Mouse (Mus musculus) frontal cortex, adult 2 months (tissue): ENCODE measurements around the gene Trh. TPM values are rescaled to one million over a fixed set of nuclear protein-coding genes. Genes with fewer than 3 reads are reported as not detected.

Experiments used
- DNase-seq, 2 experiments: peaks; one replicate each; pipeline ENCODE4 v3.0.0; 2022; ENCODE audit warnings: low spot score in 1 of 2; ENCODE audit errors: extremely low spot score in 1 of 2
- polyA plus RNA-seq: library from polyadenylated mRNA; depleted of rRNA; stranded (reverse); fragments of >200 nt; gene quantifications from 2 replicates; pipeline ENCODE4 v1.2.3, GENCODE M21; 2012; rRNA removed

Trh gene
- 54.3 and 56.1 TPM in 2 replicates for polyA plus RNA-seq

DNA sequence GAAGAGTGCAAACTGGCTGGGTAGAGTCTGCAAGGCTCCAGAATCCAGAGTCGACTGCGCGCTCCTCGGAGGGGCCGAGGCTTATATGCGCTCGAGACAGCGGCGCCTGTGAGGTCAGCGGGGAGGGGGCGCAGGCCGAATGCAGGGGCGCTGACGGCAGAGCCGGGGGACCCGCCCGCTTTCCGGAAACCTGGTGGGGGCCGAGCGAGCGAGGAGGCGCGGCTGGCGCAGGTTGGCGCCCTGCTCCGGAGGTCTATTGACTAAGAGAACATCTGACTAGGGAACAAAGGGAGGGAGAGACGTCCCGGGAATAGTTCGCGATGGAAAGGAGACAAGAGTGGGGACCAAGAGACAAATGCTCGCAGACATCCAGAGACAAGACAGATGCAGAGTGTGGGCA lies at the start of gene Trh:
Gene Trh, minus strand, starts transcription at position 60 of the 400 bp plus-strand sequence.
- DNase-seq, result no peak

DNA sequence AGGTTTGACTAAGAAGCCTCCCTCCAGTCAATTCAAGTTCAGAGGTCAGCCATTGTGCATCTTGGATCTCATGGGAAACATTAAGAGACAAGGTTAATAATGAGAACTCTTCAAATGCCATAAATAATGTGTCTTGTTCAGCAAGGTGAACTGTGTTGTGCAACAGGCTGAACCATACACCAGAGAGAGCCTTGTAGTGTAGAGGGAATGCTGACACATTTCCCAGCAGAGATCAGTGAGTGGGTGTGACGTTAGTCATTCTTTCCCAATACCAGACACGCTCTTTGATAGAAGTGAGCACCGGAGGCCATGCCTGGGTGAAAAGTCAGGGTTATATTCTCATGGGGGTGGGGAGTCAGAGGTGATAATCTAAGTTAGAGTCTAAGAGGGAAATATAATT lies 46.4 kb upstream of the Trh start:
- DNase-seq, result no peak

DNA sequence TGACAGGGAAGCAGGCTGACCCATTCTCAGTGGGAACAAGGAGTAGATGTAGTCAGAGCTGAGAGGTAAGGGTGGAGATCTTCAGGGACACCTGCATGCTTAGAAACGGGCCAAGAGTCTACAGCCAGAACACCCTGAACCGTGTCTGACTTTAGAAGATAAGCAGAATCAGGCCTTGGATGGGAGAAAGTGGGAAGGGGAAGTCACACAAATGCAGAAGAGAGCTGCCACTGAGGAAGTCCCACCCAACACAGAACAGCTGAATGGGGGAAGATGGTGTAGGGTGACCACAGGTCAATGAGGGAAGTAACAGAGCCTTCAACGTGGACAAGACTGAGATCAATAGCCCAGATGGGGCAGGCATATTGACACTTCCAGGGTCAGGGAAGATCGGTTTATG lies 42.4 kb upstream of the Trh start:
- DNase-seq, result no peak

DNA sequence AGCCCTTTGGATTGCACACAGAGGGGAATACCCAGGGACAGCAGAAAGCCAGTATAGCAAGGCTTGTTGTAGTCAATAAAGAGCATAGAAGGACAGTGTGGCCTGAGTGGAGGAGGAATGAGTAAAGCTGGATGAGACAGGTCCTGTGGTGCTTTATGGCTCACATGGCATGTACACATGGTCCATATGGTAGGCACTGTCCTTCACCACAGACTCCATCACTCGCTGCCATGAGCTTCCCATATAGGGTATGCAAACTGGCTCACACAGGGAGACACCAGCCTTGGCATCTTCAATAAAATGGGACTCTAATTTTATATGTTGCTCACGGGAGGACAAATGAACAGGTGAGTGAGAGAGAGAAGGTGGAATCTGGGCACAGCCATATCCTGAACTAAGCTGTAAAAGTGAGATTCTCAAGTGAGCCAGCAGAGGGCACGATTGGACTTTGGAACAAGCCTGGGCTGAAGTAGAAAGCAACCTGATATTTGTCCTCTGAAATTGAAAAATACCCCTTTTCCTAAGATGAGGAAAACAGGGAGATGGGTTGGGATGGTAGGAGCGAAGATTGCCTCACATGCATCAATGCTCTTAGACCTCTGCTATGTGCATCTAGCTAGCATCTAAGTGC lies 41.9 kb upstream of the Trh start:
- DNase-seq, result peak; percentile 16 to 87

DNA sequence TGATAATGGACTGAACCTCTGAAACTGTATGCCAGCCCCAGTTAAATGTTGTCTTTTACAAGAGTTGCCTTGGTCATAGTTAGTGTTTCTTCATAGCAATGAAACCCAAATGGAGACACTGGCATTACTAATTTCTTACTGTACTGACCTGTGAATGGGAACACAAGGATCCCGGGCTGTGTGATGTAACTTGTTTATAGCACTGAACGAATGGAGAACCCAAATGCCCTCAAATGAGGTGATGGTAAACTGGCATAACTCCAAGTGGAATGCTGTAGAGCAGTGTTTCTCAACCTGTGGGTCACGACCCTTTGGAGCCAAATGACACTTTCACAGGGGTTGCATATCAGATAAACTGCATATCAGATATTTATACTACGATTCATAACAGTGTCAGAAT lies 41.1 kb upstream of the Trh start:
- no peak for DNase-seq

DNA sequence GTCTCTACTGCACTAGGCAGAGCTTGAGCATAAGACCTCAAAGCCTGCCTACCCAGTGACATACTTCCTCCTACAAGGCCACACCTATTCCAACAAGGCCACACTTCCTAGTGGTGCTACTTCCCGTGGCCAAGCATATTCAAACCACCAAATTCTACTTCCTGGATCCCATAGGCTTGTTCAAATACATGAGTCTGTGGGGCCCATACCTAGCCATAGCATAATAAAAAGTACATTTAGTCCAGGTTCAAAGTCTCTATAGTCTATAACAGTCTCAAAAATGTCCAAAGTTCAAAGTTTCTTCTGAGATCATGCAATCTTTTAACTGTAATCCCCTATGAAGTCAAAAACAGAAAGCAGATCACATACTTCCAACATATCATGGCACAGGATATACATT lies 32.7 kb upstream of the Trh start:
- DNase-seq, result no peak

DNA sequence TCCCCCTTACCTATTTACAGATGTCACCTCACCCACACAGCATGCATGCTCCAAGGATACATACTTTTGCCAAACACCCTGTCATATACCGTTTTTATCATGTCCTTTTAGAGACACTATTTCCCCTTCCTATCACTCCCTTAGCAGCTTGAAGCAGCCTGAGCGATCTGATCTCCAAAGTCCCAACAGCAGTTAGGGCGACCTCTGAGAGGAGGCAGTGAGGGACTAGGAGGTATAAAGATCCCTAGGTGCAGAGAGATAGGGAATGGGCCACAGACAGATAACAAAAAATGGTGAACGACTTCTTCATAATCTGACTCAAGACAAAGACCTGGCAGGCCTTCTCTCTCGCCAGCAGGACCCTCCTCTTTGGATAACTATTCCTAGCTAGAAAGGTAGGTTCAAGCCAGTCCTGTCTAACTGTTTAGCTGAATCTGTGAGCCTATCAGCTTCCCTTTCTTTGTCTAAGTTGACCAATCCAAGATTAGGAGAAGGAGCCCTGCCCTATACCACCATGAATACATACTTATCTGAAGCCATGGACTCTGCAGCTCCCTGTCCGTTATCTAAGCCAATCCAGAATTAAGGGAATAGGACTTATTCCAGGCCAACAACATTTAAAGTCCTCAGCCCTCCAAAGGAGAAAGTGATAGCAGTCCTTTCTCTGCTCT lies 29.3 kb upstream of the Trh start:
- no peak for DNase-seq

DNA sequence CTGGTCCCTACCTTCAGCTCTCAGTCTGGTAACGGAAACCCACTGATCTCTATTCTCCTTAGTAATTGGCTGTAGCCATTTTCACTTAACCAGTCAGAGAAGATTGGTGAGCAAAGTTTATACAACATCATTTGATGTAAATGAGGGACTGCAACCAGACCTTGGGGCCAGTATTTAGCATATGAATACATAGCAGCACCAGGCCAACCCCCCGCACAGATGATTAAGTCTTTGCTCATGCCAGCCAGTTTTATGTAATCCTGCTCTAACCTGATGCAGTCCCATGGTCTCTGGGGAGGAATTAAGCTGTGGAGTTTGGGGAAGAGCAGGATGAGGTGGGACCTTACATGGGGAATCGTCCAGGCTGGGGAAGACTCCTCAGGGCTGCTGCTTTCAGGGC lies 28.2 kb upstream of the Trh start:
- DNase-seq, result no peak

DNA sequence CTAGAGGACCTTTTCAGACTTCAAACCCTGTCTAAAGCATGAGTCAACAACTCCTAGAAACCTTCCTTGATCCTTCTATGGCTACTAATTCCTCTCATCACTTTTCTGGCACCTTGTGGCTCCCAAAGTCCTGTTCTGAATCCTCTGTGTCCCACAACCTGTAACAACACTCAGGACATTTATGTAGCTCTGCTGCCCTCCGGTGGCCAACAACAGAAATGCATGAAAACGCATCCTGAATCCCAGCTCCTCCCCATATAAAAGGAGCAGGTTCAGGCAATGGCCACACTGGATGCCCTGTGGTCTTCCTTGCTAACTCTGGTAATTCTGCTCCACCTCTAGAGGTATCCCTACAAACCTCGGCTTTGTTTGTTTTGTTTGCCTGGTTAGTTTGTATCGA lies 24.6 kb upstream of the Trh start:
- peak; percentile 31 to 86 for DNase-seq

DNA sequence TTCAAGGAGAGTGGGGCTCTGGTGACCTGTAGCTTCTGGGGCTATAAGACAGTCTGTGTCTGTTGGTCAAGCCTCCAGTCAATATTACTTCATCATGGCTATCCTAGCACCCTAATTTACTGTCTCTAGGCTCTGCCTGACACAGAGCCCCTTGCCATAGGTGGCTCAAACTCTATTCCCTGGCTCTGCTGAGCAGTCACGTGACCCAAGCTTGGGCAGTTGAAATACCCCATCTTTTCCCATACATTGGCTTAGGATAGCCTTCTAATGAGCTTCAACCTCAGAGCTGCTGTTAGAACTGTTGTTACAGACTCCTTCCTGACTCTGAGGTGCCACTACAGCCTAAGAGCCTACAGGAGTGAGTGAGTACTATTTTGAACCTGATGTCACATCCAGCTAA lies 23.6 kb upstream of the Trh start:
- DNase-seq, result no peak

DNA sequence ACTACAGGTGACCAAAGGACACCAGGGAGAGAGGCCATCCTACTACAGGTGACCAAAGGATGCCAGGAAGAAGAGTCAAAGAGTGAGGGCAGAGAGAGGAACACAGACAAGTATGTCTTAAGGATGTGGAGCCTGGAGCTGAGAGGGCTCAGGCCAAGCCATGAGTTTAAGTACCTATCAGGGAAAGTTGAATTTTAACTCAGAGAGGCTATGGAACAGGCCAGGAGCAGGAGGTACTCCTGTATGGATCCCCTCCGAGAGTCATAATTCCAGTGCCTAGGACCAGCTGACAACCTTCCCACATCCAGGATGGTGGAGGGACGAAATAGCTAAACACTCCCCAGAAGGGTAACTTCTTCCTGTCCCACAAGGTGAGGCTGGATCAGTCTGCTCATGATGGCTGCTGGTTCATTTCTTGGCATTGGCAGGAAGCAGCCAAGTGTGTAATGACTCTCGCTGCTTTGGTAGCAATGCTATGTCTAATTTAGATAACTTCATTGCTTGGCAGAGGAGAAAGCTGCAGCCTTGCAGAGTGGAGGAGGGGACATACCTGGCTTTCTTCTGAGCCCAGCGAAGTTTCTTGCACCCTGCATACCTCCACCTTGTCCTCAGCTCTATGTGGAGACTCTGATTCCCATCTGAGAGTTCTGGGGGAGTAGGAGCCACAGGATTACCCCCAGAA lies 16.9 kb upstream of the Trh start:
- no peak for DNase-seq

DNA sequence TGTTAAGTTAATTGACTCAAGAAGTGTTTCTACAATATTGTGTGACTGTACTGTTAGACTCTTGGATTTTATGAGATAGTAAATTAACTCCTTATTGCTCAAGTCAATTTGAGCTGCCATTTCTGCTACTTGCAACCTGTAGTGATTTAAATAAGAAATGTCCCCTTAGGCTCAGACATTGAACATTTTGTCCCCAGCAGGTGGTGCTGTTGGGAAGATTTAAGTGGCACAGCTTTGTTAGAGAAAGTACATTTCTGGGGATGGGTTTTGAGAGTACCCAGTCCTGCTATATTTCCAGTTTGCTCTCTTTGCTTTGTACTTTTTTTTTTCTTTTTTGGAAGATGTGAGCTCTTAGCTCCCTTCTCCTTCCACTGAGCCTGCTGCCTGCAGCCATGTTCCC lies 10.9 kb upstream of the Trh start:
- no peak for DNase-seq

DNA sequence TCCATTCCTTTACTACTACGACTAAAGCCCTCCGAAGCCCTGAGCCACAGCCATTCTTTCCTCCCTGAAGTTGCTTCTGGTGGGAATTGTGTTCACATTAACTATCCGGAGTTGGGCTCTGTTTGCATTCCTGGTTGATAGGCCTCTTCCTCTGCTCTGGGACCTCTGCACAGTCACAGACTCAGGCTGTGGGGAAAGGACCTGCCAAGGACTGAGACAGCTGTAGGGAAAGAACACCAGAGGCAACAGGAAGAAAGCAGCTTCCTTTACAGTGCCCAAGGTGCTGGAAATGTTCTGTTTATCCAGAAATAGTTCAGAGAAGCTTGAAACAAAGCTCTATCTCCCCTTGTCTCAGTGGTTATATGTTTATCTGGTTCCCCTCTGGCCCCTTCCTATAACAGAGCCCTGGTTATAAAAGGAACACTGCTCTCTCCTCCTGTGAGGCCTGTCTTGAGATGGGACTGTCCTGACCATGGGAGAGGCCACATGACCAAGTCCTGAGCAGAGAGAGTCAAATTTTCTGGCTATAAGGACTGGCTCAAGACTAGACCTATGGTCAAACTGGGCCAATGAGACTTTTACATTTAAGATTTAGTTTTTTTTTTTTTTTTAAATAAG lies 8.9 kb upstream of the Trh start:
- no peak for DNase-seq

DNA sequence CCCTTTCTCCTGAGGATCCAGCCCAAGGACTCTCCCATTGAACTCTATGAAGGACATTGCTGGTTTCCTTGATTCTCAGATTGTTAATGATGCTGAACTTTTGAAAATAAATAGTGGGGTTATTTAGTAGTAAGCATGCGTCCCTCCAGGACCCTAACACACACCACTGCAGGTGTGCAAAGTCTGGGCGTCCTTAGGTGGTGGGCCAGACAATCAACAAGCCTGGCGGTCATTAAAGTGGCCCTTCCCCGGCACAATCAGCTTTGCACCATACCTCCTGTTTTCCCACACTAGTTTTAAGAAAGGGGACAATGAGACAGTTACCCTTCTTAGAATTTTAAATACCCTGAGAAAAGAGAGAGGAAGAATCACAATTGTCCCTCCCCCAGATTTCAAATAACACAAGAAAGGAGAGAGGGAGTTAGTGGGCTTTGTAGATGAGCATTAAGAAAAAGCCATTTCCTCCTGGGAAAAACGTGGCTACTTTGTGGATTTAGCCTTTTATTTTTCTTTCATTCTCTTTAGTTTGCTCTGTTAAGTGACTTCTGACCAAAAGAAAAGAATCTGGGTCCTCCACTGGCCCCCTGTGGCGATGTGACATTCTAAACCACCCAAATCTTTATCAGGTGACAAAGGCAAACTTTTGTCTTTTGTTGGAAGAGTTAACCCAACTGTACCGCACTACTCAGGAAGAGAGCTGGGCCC lies 2.9 kb upstream of the Trh start:
- no peak for DNase-seq

DNA sequence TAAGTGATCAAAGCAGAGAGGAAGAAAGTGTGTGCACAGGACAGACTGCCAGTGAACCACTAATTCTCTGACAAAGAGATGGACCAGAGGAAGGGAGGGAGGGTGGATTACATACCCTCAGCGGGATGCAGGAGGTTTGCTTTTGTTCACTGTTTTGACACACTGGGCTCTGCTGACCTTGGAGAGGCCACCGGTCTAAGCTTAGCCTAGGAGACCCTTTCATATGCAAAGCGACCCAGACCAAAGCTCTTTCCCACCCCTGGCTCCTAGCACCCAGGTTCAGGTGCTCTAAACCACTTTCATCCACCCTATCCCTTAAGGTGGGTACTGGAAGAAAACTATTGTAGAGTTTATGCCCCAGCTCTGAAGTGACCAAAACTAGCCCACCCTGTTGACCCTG lies 1.9 kb upstream of the Trh start:
- DNase-seq, result no peak

DNA sequence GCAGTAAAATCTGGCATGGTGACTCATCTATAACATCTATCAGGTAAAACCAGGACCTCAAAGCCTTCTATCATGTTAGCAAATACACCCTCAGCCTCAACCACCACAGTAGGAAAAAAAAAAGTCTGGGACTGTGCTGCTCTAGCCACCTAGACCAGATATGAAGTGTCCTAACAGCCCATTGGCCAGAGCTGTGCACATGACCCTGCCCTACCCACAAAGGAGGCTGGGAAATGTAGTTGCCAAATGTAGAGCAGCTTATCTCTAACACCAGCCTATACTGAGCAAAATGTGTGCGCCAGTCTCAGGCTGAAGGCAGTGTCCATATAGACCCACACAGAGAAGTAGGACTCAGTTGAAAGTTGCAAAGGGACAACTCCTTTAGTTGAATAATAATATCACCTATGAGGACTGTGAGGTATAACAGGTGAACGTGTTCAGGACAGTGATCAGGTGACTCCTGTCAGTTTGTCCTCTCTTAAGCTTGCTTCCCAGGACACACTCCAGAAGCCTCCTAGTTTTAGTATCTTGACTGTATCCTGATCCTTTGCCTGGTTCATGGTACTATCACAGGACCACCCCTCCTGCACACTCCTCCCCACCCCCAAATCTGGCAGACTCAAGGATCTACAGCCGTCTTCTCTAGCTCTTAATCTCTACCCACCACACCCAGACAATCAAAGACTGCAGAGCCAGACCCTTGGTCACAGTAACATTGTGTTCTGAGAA lies 3.1 kb downstream of the Trh start:
- DNase-seq, result peak; percentile 19 to 71

DNA sequence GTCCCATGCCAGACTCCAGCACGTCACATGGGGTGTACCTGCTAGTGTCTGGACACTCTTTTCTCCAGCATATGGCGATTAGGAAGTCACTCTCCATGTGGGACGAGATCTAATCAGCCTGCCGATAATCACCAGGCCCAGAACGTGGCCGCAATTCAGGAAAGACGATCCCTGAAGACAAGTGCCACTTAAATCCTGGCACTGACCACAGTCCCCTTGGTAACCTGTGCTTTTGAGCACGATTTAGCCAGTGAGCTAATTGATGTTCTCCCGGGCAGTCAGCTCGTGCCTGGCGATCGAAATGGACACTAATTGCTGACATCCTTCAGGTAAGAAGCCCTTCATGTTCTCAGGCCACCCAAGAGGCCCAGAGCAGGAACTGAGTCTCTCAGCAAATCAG lies 9.4 kb downstream of the Trh start:
- DNase-seq, result no peak

DNA sequence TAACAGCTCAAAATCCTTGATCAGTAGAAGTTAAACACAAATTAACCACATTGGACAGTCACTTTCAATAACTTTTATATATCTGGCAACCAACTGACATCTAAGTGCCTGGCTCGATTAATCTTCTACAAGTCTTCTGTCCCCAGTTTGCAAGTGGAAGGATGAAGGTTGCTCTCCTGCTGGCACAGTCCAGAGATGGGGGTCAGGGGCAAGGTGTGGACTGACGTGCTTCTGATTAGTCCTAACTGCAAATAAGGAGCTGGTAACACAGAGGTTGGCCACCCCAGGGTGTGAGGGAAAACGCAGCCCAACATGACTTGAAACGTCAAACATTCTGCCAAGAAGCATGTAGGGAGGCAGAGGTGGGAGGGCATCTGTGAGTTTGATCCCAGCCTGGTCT lies 12.7 kb downstream of the Trh start:
- no peak for DNase-seq

DNA sequence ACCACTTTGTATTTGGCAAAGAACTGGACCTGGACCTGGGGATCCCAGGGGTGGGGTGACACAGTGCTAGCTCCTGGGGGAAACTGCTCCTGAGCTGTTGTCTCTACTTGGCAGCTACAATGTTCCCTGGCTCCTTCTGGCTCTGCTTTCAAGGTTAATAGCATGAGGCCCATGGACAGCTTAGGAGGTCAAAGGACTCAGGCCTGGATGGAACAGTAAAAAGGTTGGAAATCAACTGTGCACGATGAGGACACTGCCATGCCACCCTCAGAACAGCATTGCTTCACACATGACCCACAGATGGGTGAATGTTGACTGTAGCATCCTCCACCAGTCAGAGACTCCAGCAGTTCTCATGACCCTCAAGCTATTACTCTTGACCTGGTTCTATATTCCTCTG lies 13.1 kb downstream of the Trh start:
- DNase-seq, result no peak

DNA sequence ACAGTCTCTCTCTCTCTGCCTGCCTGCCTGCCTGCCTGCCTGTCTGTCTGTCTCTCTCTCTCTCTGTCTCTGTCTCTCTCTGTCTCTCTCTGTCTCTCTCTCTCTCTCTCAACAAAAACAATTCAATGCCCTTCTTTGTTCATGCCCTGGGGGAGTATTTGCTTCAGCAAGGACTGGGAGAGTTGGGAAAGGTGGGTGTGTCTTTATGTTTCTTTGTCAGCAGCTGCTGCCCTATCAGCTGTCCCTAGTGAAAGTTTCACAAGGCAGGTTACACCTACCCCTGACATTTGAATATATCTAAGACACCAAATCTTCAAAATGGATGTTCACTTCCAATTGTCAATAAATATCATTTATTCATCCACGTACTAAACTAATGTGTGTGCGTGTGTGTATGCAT lies 14.9 kb downstream of the Trh start:
- DNase-seq, result no peak
